Mouse (Mus musculus): Measurements from ENCODE around the gene Stard3.

The Stard3 gene

DNA sequence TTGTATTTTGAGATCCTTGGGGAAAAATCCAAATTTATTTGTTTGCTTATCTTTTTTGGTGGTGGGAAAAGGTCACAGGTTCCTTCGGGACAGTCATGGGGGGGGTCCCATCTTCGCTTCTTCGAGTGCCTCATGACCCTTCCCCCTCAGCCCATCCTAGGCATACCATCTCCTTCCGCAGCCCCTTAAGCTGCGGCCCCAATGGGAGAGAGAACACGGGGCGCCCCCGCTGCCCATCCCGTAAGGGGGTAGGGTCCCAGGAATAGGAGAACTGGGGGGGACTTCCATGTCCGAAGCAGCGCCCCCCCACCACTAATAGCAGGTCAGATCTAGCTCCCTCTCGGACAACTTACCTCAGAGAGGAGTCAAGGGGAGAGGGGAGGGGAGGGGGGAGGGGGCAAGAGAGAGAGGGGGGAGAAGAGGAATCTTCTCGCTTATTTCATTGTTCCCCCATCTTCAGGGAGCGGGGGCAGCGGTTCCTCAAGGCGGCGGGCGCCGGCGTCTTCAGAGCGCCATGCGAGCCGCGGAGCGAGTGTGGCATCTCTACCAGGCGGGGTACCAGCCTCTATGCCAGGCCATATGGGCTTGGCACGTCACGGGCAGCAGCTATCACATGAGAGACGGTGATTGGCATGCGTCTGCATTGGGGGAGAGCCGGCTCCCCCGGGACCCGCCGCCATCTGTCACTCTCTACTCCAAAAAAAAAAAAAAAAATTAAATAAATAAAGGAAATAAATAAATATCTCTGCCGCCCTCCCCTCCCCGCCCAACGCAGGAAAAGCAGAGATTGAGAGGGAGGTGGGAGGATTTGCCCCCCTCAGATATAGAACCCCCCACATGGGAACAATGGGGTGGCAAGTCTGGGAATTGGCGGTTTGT is 28.8 kb upstream of the Stard3 start, which contains the start of gene Neurod2:
Neurod2 (minus strand) TSS at position 568 of the 879 bp plus-strand sequence.
- DNase-seq (ENCODE audit: low read depth, low spot score): no peak

DNA sequence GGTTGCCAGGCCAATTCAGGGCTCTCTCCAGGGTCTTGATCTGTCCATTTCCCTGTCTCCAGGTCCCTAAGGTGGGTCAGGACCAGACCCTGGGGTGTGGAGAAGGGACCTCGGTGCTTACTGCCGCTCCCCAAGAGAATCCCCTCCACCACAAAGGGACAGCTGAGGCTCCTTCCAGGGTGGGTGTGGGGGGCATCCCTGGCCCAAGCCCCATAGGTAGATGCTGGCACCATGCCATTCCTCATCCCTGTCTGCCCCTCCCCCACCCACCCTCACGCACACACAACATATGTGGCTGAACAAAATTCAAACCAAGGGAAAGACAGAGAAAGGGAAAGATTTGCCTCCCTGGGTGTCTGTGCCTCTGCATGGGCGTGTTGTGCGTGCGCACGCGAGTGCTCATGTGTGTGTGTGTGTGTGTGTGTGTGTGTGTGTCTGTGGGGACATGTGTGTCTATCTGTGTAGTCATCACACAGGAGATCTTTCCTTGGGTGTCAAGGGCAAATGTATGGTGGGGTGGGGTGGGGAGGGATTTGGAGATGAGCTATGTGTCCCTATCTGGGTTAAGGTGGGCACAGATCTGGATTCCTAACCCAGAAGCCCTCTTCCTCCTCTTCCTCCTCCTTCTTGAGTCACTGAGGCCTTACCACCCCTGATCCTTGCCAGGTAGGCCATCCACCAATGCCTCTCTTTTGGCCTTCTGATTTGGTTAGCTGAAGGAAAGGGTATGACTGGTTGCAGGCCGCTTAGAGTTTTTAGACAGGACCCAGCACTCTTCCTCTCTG is 28.0 kb upstream of the Stard3 start:
- no peak for DNase-seq (ENCODE audit: low read depth, low spot score)

DNA sequence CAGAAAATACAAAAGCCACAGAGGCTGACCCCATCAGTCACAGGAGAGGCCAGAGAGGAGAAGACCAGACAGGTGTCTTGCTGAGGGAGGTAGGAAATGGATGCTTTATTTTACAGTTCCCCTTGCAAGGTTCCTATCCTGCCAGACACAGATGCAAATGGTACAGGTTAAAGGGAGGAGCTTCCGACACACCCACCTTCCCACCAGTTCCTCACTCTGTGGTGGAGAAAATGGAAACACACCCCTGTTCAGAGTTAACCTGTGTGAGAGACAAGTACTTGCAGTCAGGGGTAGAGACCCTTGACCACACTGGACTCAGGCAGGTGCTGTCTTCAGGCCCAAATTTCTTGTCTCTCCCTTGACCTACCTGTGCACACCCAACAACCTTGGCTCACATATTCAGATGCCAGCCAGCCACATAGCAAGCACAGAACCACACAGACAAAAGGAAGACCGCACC is 27.4 kb upstream of the Stard3 start:
- no peak for DNase-seq (ENCODE audit: low read depth, low spot score)

DNA sequence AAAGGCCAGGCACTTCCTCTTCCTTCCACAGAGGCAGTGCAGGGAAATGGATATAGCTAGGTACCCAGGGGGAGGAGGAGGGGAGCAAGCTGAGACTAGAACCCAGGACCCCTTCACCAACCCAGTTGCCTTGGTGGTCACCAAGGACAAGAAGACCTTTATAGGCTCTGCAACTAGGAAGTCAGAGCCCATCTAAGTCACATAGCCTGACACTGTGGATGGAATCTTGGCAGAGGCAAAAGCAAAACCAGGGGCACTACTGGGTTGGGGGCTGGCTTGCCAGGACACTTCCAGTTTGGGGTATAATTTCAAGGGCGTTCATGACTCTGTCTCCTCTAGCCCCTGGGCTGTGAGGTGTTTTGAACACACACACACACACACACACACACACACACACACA is 26.8 kb upstream of the Stard3 start:
- DNase-seq (ENCODE audit: low read depth, low spot score): no peak

DNA sequence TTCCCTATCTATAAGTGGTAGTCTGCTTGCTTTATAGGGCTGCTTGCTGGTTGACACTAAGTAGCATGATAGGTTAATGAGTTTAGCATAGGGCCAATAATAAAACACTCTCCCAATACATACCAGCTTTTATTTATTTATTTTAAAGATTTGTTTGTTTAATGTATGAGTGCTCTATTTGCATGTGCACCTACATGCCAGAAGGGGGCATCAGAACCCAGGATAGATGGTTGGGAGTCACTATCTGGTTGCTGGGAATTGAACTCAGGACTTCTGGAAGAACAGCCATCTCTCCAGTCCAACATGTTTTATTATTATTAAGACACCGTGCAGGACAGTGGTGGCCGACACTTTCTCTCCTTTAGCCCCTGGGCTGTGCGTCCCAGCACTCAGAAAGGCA is 26.0 kb upstream of the Stard3 start:
- no peak for DNase-seq (ENCODE audit: low read depth, low spot score)

DNA sequence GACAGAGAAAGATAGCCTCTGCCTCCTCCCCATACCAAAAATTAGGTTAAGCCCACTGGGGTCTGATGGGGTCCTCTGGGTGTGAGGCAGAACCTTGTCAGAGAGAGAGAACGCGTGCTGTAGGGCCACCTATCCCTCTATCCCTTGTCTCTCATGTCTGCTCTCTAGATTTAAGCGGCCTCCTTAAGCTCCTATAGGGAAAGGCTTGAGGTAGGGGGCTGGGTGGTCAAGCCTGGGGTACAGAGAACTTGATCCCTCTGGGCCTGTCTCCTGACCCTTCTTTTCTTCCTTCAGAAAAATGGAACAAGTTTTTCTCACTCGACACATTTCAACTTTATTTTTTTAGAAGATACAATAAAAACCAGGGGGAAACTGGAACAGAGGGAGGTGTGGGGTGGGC is 25.3 kb upstream of the Stard3 start:
- no peak for DNase-seq (ENCODE audit: low read depth, low spot score)

DNA sequence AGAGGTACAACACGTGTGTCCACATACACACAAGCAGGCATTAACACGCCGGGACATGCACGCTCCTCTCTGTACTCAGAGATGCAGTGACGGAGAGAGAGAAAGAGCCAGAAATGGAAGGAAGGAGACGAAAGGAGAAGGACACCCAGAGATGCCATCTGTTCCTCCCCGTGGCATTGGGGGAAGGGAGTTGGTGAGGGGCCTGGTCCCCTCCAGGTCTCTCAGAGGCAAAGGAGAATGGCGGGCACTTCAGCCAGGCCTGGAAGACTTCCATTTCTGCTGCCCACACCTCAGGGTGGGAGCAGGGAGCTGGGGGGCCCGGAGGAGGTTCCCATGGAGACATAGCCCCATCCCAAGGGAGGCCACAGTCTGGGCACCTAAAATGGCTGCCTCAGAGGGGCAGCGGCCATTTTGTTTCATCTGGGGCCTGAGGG is 24.9 kb upstream of the Stard3 start:
- no peak for DNase-seq (ENCODE audit: low read depth, low spot score)

DNA sequence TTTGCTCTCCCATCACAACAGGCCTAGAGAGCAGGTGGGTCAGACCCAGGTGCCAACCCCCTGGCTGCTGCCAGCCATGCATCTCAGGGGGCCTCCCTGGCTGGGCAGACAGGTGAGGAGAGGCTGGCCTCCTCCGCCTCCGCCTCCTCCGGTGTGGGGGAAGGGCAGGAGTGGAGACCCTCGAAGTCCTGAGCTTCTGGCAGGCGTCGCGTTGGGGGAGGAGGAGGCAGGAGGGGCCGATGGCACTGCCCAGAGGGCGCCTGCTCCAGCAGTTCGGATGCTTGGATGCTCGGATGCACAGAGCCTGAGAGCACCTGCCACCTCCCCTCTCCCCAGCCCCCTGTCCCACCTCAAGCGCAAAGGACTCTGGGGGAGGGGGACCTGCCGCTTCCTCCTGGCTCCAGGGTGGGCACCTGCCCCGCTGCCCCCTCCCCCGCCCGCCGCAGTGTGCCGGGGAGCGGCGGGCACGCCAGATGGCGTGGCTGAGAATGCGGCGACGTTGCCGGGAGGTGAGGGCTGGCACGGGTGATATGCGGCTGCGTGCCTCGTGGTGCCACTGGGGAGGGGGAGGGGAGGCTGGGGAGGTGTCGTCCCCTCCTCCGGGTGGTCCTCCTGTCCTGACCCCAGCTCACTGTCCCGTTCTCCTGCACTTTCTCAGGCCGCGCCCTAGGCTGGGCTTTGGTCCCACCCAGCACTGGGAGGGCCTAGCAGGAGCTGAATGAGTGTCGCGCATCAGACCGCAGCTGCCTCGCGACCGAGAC is 24.0 kb upstream of the Stard3 start:
- no peak for DNase-seq (ENCODE audit: low read depth, low spot score)

DNA sequence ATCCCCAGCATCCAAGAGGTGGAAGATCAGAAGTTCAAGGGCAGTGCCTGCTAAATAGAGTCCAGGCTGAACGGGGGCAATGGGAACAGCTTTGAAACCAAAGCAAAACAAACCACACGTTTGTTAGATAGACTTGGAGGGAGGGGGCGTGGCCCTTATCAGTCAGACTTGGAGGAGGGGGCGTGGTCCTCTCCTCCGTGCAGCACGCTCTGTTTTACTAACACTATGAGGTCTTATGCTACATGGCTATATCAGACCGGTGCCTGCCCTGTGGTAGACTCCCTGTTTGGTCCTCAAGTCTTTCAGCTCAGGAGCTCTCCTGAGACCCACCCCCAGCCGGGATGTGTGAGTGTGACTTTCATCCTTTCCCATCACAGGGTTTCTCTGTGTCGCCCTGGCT is 22.9 kb upstream of the Stard3 start:
- no peak for DNase-seq (ENCODE audit: low read depth, low spot score)

DNA sequence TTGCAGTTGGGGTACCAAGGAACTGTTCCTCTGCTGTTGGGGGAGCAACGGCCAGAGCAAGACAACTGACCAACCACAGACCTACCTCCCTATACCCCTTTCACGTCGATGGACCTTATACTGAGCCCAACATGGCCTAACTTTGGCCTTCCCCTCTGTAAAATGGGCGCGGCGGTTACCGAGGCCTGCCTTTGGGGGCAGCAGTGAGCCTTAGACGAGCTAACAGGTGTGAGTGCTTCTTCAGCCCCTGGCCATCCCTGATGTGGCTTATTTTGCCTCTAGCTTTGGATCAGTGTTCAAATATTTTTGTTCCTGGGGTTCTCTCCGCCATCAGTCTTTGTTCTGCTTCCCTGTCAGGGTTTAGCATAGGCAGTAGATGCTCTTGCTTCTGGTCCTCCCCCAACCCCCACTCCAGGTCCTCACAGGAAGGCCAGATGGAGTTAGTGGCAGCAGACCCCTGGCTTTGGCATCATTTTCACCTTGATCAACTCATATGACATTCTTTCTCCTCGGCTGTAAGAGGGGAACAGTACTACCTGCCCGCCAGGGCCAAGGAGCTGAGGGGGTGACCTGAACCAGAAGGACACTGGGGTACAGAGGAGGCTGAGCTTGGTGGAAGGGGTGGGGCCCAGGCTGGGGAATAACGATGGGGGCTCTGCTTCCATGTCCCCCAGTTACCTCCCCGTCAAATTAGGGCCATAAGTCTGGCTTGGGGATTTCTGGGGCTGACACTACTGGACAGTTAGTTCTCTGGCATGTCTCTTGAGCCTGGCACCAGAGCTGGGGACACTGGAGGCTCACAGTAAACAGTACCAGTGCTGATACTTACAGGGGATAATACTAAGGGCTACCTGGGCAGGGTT is 21.7 kb upstream of the Stard3 start:
- peak; percentile 69 for DNase-seq (ENCODE audit: low read depth, low spot score)

DNA sequence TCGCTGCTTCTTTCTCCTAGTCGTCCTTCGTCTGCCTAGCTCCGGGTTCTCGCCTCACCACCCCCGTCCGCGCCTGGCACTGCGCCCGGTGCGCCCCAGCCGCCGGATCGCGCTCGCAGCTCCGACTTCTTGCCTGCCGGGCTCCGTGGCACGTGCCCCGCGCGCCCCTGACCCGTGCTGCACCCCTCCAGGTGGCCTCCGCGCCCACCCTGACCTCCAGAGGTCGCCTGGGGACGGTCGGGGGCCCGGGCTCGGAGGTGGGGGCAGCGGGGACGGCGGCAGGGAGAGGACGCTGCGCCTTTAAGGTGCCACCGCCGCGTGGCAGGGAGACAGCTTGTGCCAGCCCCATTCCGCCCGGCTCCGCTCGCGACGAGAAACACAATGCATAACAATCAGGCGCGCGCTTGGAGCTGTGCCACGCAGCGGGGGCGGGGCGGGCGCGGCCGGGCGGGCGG is 19.6 kb upstream of the Stard3 start:
- DNase-seq (ENCODE audit: low read depth, low spot score): no peak

DNA sequence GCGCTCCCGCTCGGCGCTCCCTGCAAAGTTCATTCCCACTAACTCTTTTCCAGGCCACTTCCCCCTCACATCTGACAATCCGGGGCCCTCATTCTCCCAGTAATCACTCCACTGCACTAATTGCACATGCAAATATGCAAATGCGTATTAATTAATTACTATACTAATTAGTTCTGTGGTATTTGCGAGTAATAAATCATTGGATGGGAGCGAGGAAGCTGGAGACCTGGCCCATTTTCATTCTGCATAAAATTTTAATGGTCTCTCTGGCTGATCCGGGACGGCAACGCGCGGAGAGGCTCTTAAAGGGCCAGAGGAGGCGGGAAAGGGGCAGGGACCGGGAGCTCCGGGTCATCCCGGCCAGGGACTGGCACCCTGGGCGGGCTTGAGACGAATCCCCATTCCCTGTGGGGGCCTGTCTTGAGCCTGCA is 19.1 kb upstream of the Stard3 start:
- no peak for DNase-seq (ENCODE audit: low read depth, low spot score)

DNA sequence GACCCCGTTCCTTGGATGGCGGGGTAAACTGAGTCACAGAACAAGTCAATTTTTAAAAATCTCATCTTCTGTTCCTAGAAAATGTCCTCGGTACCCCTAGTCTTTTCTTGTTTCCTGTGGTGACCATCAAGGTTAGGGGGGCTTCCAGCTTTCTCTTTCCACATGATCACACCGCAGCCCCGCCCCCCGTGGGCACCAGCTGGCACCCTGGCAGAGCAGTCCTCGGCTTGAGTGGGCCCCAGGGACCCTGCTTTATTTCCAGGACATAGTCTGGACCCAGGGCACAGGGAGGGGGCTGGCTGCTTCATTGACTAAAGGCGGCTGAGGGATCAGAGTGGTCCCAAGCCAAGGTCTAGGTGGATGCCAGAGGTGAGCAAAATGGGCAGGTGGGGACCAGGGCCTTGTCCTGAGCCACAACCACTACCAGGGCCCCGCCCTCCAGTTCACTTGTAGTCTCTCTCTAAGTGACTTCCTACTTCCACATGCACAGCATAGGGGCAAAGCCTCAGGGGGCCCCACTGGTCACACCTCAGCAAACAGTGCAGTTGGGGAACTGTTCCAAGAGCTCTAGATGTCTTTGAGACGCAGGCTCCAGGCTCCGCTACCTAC is 18.4 kb upstream of the Stard3 start:
- no peak for DNase-seq (ENCODE audit: low read depth, low spot score)

DNA sequence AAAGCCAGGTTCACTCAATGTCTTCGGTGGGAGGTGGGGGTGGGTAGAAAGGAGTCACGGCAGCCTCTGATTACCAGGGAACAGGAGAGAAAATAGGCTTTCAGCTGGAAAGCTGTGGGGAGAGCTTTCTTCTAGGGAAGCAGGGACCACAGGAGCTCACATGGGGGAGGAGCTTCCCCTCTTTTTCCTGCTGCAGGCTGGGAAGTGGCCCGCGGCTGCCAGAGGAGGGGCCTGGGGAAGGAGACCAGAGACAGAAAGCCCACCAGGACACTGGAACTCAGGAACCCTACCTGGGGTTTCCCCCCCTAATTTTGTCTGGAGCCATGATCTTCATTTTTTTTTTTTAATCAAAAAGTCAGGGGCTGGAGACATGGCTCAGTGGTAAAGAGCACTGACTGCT is 17.6 kb upstream of the Stard3 start:
- DNase-seq (ENCODE audit: low read depth, low spot score): no peak

DNA sequence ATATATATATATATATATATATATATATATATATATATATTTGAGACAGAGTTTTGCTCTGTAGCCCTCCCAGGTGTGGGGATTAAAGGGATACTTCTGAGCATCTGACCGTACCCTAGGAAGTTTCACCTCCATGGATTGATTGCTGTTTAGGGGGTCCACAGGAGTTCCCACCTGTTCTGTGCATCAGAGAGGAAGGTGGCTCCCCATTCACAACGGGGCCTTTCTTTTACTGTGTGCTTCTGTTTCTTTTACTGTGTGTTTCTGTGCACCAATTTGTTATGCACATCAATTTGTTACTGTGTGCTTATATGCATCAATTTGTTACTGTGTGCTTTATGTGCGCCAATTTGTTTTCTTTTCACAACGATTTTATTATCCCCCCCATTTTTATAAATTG is 17.0 kb upstream of the Stard3 start:
- DNase-seq (ENCODE audit: low read depth, low spot score): no peak

DNA sequence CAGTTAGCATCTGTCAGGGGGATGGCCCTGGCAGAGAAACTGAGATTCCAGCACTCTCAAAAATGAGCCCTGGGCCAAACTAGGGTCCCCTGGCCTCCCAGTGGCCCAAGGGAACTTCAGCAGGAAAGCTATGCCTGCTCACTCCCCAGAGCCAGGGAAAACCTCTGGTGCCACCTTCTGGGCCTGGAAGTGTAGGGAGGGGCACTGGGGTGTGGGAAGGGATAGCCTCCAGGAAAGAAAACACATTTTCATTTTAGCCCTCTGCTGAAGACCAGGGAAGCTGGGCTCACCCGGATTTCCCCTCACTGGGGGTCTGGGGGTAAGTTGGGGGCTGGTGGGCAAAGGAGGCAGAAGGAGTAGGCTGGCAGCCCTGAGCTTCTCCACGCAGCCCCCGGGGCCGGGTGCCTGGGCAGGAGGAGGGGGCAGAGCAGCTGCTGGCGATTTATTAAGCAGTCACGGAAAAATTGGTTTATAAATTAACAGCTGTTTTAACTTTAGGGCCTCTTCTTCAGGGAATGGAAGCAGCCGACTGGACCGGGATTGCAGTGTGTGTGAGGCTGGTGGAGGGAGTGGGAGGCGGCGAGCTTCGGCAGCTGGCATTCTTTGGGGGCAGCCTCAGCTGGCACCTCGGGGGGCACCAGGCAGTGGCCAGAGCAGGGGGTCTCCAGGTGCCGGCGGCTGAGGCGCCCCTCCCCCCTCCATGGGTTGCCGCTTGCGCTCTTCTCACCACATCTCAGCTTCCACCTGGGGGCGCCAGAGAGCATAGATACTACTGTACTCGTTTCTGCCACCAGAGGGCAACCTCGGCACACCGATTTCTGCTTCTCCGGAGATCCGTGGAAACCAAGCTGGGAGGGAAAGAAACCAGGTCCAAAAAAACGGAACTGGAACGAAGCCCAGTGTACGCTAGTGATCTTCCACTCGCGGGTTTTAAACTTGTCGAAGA is 15.9 kb upstream of the Stard3 start:
- peak; percentile 86 for DNase-seq (ENCODE audit: low read depth, low spot score)

DNA sequence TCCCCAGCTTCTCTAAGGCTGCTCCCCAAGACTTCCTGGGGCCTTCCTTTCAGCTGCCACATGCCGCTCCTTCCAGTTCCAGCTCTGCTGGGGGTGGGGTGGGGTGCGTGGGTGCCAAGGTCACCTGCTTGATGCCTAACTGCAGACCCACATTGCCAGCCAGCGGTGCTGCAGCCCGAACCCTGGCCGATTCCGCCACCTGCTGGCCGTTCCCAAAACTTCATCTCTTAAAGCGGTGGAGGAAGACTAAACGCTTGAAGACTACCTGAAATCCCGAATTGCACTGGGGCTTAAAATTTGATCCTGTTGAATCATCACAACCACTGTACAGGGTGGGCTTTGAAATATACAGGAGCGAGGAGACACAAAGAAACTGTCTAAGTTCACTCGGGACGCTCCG is 12.9 kb upstream of the Stard3 start:
- peak; percentile 85 for DNase-seq (ENCODE audit: low read depth, low spot score)

DNA sequence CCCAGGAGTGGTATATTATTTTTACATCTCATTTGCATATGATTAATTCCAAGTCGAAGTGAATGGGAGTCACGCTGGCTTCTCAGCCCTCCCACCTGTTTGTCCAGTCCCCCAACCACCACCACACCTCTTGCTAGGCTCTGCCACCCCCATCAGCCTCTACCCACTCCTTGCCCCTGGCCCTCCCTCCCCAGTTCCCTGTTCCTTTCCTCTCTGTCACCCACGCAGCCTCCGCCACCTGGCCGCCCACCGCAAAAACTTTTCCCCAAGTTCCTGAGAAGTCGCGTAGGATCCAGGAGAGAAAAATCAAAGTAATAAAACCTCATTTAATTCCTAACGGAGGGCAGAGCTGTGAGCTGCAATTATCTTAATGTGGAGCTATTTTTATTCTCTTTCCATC is 12.0 kb upstream of the Stard3 start:
- DNase-seq (ENCODE audit: low read depth, low spot score): no peak

DNA sequence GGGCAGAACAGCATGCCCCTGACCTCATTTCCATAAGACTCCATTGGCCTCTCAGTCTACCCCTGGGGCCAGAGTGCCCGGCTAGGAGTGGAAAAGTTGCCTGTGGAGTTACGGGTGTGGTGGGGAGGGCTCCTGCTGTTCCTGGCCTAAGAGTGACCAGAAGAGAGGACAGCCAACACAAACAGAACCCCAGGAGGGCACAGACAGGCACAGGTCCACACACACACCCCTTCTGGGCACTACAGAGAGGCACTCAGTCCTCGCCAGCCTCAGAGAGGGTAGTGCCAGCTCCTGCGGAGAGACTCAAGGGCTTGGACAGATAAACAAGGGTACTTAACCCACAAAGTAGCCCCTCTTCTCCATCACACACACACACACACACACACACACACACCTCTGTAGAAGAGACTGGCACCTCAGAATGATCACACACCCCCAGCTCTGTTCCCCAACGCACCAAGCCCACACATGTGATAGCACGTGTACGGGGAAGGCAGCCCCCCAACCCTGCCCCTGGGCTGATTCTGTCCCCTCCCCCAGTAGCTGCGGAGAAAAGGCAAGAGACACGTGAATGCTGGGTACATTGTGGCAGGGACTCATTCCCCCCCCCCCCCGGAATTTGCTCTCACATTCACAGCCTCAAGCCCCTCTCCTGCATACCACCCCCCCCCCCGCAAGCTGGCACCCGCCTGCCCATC is 10.6 kb upstream of the Stard3 start:
- no peak for DNase-seq (ENCODE audit: low read depth, low spot score)
